Mouse (Mus musculus): Measurements from ENCODE around the gene Lrrc43.
A peak's percentile ranks its signal among the peaks of the same experiment; 100 is the strongest.
"Not testable (repeated sequence)": the region's sequence is repeated elsewhere in the genome, so short reads cannot be mapped to it uniquely, and the experiment has no call there.

Lrrc43 gene

DNA sequence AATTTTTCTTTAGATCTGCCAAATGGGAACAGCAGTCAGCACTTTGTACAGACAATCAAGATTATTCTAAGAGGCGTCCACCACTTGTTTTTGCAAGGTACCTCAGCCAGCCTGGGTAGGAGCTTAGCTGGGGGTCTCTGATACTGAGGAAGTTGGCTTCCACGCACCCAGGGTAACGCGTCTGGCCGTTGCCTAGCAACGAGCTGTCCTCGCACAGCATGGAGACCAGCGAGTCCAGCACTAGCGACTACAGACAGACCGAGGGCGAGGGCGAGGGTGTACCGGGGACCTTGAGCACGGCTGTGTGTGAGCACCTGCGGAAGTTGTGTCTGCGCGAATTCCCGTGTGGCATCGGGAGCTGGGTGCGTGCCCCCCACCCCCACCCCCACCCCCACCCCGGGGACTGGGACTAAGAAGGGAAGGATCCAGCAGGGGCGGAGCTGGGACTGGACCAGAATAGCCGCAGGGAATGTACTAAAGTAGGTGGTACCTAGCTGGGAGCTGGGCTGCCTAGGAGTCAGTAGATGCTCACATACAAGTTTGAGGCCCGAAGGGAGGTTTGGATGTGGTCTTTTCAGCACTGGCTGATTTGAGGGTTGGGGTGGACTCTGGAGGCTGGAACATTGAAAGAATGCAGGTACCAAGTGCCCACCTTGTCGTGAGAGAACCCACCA is at the start of gene Lrrc43, which contains the start of gene Il31:
Lrrc43 (plus strand) TSS at position 194 of the 674 bp plus-strand sequence.
Il31 (minus strand) TSS at position 378 of the 674 bp plus-strand sequence.
- DNase-seq (ENCODE audit: low spot score): no peak

DNA sequence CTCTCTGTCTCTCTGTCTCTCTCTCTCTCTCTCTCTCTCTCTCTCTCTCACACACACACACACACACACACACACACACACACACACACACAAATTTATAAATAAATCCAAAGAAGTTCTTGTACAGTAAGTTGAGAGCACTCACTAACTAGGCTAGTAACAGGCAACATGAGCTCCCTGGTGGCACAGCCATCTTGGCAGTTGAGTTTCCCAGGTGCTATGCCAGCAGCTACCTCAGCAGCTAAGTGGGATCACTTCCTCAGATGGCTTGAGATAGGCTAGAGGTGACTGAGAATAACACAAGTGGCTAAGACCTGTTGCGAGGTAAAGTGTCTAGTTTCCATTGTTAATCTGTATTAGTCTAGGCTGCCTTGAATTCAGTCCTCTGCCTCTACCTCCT is 49.8 kb upstream of the Lrrc43 start:
- DNase-seq (ENCODE audit: low spot score): no peak

GRCm38 (mm10) chr5:123439941-123440340 is 49.2 kb upstream of the Lrrc43 start:
- DNase-seq (ENCODE audit: low spot score): no peak

GRCm38 (mm10) chr5:123440664-123441063 is 48.4 kb upstream of the Lrrc43 start:
- DNase-seq (ENCODE audit: low spot score): no peak

GRCm38 (mm10) chr5:123442283-123442682 is 46.8 kb upstream of the Lrrc43 start:
- DNase-seq (ENCODE audit: low spot score): no peak

DNA sequence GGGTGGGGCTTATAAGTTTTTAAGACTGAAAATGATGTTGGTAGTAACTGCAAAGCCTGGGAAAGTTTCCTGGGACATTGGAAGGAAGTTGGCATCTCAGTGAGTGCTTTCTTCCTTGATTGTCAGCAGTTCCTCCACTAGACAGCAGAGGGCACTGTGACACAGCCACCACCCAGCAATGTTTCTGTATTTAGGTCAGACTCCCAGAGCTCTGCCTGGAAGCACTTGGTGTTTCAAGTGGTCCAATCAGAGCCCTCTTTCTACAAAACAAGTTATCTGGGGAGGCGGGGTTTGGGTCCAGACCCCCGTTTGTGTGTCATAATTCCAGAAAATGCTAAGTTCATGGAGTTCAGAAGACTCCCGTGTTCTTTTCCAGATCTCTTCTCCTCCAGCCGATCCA is 45.0 kb upstream of the Lrrc43 start:
- peak; percentile 59 for DNase-seq (ENCODE audit: low spot score)

DNA sequence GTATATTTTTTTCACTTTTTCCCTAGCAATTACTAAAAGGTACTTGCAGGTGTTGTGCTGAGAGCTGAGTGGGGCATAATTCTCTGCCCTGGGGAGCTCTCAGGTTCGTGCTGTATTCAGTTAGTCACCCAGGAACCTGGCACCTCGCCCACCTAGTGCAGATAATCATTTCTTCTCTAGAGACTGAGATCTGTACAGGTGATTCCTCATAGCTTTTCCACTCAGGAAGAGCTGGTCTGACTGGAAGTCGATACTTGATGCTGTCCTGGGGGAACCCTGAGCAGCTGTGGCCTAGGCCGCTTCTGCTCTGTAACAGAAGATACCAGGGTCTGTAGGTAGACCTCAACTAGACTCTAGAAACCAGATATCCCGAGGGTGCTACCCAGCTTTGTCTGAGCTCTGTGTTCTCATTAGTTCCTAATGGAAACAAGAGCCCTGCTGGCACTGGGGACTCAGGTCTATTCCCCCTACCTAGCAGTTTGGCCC is 44.2 kb upstream of the Lrrc43 start:
- DNase-seq (ENCODE audit: low spot score): no peak

DNA sequence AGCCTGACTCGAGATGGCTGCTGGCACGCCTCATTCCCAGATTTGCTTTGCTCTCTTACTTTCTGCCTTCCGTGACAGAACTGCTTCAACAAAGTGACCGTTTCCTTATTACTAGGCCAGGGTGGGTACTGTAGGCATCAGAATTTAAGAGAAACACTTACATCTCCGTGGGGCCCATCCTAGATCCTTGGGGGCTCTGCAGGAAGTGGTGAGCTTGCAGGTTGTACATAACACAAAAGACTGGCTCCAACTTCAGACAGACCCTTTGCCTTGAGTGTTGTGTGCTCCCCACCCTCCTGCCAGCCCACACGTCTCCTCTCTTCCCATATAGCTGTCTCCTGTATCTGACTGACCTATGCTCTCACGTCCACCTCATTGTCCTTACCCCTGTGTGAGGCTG is 37.2 kb upstream of the Lrrc43 start:
- DNase-seq (ENCODE audit: low spot score): no peak

DNA sequence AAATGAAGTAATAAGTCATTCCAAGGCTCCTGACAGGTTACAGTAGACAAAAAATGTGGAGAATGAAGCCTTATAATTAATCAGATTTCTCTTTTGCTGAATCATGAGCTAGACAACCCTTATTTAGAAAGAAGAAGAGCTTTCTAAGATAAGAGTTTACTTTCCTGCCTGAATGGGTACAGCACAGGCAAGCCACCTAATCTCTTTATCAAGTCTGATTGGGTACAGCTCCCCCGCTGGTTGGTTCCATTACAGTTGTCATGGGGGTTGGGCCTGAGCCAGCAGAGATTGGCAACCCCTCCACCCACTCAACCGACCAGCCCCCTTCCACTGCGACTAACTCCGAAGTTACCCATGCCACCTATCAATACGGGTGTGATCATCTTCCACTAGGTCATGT is 27.7 kb upstream of the Lrrc43 start:
- DNase-seq (ENCODE audit: low spot score): no peak

DNA sequence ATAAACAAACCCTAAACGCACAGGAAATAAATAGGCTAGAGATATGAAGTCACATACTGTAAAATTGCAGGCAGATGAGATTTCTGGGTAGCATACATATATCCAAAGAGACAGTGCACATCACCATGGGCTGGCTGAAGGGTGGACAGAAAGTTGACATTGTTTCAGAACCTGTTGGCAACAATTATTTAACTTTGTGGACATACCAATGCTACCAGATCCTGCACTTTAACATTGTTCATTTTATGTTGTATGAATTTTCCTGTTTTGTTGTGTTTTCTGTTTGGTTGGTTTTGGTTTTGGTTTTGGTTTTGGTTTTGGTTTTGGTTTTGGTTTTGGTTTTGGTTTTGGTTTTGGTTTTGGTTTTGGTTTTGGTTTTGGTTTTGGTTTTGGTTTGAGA is 24.5 kb upstream of the Lrrc43 start:
- no peak for DNase-seq (ENCODE audit: low spot score)

DNA sequence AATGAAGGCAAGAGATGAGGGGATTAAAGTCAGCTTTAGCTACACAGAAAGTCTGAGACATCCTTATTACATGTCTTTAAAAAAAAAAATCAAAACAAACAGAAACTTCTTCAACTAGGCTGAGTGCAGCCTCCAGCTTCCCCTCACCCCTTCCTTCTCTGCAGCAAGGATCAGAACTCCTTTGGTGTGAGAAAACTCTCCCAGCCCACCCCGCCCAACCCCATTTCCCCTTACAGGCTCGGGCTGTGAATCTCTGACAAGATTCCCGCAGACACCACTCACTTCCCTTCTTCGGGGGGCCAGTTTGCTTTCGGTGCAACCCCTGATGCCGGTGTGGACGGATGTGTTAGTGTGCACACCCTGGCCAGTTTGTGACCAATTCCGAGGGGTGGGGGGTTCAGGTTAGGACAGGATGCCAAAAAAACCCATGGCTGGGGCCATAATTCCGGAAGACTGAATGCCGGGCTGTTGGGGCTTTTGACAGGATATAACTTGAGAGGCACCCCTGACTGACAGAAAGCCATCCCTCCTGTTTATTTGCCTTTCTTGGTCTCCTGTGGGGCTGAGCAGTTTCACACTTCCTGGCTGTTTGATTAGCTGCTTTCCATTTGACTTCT is 18.2 kb upstream of the Lrrc43 start:
- no peak for DNase-seq (ENCODE audit: low spot score)

- DNase-seq (ENCODE audit: low spot score): no peak
Observed at GRCm38 (mm10) chr5:123473817-123474216, 15.3 kb upstream of the Lrrc43 start.

- DNase-seq (ENCODE audit: low spot score): no peak
Observed at GRCm38 (mm10) chr5:123487659-123488395, 1.3 kb upstream of the Lrrc43 start.

GRCm38 (mm10) chr5:123489935-123490334 is 830 bp downstream of the Lrrc43 start:
- no peak for DNase-seq (ENCODE audit: low spot score)

DNA sequence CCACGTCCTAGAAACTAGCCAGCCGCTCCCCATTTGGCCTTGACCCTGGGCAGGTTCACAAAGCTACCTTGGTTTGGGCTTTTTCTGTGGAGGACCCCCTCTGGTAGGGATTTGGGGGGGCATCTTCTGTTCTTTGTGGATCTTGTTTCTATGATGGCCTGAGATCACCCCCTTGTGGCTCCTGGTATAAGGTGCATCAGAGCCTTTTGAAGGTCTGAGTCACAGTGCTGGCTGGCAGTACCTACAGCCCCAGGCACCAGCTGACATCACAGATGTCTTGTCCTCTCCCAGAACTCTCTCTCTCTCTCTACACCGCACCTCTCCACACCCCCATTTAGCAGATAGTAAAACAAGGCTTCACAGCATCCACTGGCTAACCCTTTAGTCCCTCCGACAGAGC is 10.6 kb downstream of the Lrrc43 start:
- DNase-seq (ENCODE audit: low spot score): no peak

DNA sequence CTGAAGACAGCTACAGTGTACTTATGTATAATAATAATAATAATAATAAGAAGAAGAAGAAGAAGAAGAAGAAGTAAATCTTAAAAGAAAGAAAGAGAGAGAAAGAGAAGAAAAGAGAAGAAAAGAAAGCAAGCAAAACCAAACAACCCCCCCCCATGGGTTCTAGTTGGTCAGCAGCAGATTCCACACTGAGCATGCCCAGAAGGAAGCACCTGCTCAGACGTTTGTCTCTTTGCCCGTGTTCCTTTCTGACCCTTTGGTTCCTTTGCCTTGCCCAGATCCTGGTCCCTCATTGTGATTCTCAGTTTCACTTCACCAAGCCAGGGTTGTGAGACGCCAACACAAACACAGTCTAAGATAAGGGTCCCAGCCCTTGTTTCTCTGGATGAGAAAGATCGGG is 12.9 kb downstream of the Lrrc43 start:
- DNase-seq (ENCODE audit: low spot score): no peak

GRCm38 (mm10) chr5:123507936-123508723 is 19.0 kb downstream of the Lrrc43 start:
- DNase-seq (ENCODE audit: low spot score): peak; percentile 69

GRCm38 (mm10) chr5:123508921-123509320 is 19.8 kb downstream of the Lrrc43 start:
- no peak for DNase-seq (ENCODE audit: low spot score)

DNA sequence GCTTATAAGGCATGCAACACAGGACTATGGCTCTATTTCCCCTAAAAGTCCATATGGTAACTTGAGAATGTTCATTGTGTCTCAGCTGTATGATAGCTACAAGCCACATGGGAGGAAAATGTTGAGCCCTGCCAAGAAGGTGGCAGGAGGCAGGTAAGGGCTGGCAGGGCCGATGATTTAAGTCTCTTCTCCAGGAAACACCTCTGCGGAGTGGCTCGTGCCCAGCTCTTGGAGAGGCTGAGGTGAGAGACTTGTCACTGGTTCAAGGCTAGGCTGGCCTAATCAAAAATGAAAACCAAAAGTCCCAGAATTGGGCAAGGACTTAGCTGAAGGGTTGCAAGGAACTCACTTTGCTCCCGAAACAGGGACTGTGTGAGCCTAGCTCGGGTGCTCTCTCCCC is 21.1 kb downstream of the Lrrc43 start, which contains the start of gene B3gnt4:
B3gnt4 (plus strand) TSS at position 301 of the 400 bp plus-strand sequence.
- DNase-seq (ENCODE audit: low spot score): no peak

DNA sequence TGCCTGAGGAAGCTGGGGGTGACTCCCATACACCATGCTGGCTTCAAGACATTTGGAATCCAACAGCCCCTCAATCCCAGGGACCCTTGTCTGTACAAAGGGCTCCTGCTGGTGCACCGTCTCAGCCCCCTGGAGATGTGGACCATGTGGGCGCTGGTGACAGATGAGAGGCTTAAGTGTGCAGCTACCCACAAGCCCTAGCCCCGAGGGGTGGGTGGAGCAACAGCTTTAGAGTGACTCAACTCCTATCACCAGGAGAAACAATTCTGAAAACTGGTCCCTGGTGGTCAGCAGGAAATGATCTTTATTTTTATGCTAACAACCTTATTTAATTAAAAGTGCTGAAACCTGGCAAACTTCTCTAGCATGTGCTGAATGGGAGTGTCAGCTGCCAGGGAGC is 22.3 kb downstream of the Lrrc43 start:
- DNase-seq (ENCODE audit: low spot score): not testable (repeated sequence)

DNA sequence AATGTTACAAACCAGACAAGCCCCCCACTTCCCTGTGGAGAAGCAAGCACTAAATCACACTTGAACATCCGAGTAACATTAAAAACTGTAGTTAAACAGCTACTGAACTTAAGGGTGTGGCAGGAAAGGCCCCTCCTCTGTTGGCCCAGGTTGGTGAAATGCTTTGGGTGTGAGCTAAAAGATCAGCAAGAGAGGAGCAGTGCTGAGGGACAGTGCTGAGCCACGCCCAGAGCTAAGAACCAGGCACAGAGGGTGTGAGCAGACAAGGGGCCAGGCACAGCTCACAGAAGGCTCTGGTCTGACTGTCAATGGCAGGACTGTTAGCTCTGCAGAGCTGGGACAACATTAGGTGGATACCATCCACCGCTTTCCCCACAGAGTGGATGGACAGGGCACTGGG is 23.0 kb downstream of the Lrrc43 start:
- DNase-seq (ENCODE audit: low spot score): no peak

DNA sequence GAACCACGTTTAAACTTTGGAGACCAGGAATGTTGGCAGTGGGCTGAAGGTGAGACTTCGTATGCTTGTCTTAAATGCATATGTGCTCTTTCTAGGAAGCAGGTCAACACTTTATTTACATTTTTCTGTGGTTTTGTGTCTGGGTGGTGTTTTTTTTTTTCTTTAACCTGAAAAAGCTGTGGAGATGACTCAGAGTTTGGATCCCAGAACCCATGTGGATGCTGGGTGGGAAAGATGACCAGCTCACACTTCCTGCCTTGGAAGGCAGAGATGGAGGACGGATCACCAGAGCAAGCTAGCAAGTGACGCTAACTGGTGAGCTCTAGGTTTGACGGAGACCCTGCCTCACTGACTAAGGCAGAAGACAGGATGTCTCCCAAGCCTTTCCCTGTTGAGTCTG is 25.8 kb downstream of the Lrrc43 start:
- DNase-seq (ENCODE audit: low spot score): no peak

All from urinary bladder, postnatal 25 days (tissue).